Mouse (Mus musculus): ENCODE data around the gene Tspan15.

- TF ChIP-seq CTCF (IDR thresholded peaks at IDR 0.05; ENCODE audit: insufficient read depth, low read length) (no peak), POLR2A (IDR thresholded peaks at IDR 0.05; ENCODE audit: borderline replicate concordance, extremely low read depth, low read depth, low read length) (no peak)
Observed at GRCm38 (mm10) chr10:62147466-62148248, 83.4 kb downstream of the Tspan15 start.

Data from lung, adult 2 months (tissue).